Mouse (Mus musculus) kidney, postnatal 0 days (tissue): ENCODE results near the gene Slfn2. TPM values are rescaled to one million over a fixed set of nuclear protein-coding genes. Genes with fewer than 3 reads are reported as not detected.
A peak's percentile ranks its signal among the peaks of the same experiment; 100 is the strongest.

Experiments
- ATAC-seq: fragments of 200-750 bp; cut with Nextera tagmentation; replicated peaks from 2 replicates; pipeline ENCODE4 v1.8.0; 2017; ENCODE audit warnings: low read depth, moderate number of reproducible peaks, moderate TSS enrichment, moderate library complexity; ENCODE audit not compliant: low FRiP score
- DNase-seq: peaks from one replicate; pipeline ENCODE4 v3.0.0-alpha.2; 2016; ENCODE audit warnings: low spot score
- H3K27ac ChIP-seq: fragments of 300-500 bp; sonication (generic); 2 replicates; pipeline ENCODE4 v1.5.1; 2014; ENCODE audit warnings: mild to moderate bottlenecking
- H3K27me3 ChIP-seq: fragments of 300-500 bp; sonication (generic); 2 replicates; pipeline ENCODE4 v1.6.1; 2014; ENCODE audit warnings: low read length, mixed read lengths; ENCODE audit not compliant: insufficient read depth
- H3K36me3 ChIP-seq: fragments of 300-500 bp; sonication (generic); 2 replicates; pipeline ENCODE4 v1.6.1; 2014; ENCODE audit warnings: low read length, mixed read lengths; ENCODE audit not compliant: insufficient read depth
- H3K4me1 ChIP-seq: fragments of 300-500 bp; sonication (generic); replicated peaks from 2 replicates; pipeline ENCODE4 v1.6.1; 2014; ENCODE audit warnings: antibody characterized with exemption, low read length, mixed read lengths; ENCODE audit not compliant: insufficient read depth
- H3K4me2 ChIP-seq: fragments of 300-500 bp; sonication (generic); 2 replicates; pipeline ENCODE4 v1.6.1; 2014; ENCODE audit warnings: mild to moderate bottlenecking, low read length, moderate library complexity, mixed read lengths
- H3K4me3 ChIP-seq: fragments of 300-500 bp; sonication (generic); replicated peaks from 2 replicates; pipeline ENCODE4 v1.5.1; 2014; ENCODE audit warnings: low read depth, low read length
- H3K9ac ChIP-seq: fragments of 300-500 bp; sonication (generic); 2 replicates; pipeline ENCODE4 v1.6.1; 2014; ENCODE audit warnings: low read depth, low read length
- H3K9me3 ChIP-seq: fragments of 300-500 bp; sonication (generic); replicated peaks from 2 replicates; pipeline ENCODE4 v1.6.1; 2016; ENCODE audit warnings: low read length, inconsistent platforms, mixed read lengths
- CTCF ChIP-seq: IDR thresholded peaks from 2 replicates; pipeline ENCODE4 v1.5.1; 2016; ENCODE audit warnings: antibody characterized with exemption, low read depth, mild to moderate bottlenecking, moderate library complexity
- WGBS: fragments of 180-500 bp; shearing (Covaris S2); extraction: QIAGEN DNeasy Blood & Tissue Kit; methylation state at CpG from one replicate; pipeline ENCODE4 v1.1.7; 2014; 5-methylcytosine and 5-hydroxymethylcytosine counted together
- polyA plus RNA-seq: library from polyadenylated mRNA; unstranded; fragments of >200 nt; fragmentation: Nextera tagmentation; extraction: Ambion mirVana; gene quantifications from 2 replicates; pipeline ENCODE4 v1.2.1, GENCODE M21; 2015

The Slfn2 gene
- polyA plus RNA-seq, 1 experiment from 2014 or later, result 16.3 TPM

DNA sequence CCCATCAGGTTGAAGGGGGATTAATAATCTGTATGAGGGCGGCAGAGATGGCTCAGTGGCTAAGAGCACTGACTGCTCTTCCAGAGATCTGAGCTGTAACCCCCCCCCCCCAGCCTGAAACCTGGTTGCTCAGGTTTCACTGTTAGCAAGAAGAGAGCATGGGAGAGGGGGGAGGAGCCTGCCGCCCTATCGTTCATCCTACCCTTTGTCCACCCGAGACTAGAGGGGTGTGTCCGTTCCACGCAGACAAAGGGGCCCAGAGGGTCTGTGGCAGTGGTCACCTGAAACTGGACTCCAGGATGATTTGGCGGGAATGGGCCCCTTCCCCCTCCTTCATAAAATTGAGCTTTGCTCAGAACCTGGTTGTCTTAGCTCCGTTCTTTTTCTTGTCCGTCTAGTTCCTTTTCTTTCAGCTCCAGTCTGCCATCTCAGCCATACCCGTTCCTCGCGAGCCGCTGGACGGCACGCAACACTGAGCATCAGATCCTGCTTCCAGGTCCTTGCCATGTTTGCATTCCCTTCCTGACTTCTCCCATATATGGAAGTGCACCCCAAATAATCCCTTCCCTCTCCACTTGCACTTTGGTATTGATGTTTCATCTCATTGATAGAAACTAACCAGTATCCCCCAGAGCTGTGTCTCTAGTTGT, 5.5 kb downstream of the Slfn2 start:
- Histone ChIP-seq H3K27ac (no peak overlapping the region), H3K36me3 (no peaks in the 10 kb centered on the region), H3K4me2 (no peak overlapping the region), H3K9me3 (no peaks in the 10 kb centered on the region), H3K27me3 (no peaks in the 10 kb centered on the region), H3K9ac (no peak overlapping the region), H3K4me3 (no peak overlapping the region), H3K4me1 (no peaks in the 10 kb centered on the region)
- DNase-seq (no peak), ATAC-seq (no peak)
- TF ChIP-seq CTCF, result no peak
- 76% methylated on average over 15 of the region's 15 CpGs for WGBS

GRCm38 (mm10) chr11:83077714-83078422, 13.0 kb downstream of the Slfn2 start:
- H3K4me1 ChIP-seq, result no peaks in the 10 kb centered on the region
- no peak overlapping the region for H3K4me2 ChIP-seq
- H3K27me3 ChIP-seq, result no peaks in the 10 kb centered on the region
- WGBS, result 23% methylated on average over 3 of the region's 3 CpGs
- peak; percentile 87 for DNase-seq
- H3K9ac ChIP-seq, result no peak overlapping the region
- no peak for TF ChIP-seq CTCF
- no peak overlapping the region for H3K4me3 ChIP-seq
- no peaks in the 10 kb centered on the region for H3K9me3 ChIP-seq
- H3K36me3 ChIP-seq, result no peaks in the 10 kb centered on the region
- H3K27ac ChIP-seq, result peak overlapping the region; percentile 77
- peak; percentile 54; the same call in 1 of the 2 replicates for ATAC-seq

- H3K4me3 ChIP-seq, result no peak overlapping the region
- peak overlapping the region; percentile 77 for H3K27ac ChIP-seq
- no peak overlapping the region for H3K4me2 ChIP-seq
- H3K36me3 ChIP-seq, result no peaks in the 10 kb centered on the region
- no peaks in the 10 kb centered on the region for H3K9me3 ChIP-seq
- no peak for DNase-seq
- no peak for ATAC-seq
- no peak overlapping the region for H3K9ac ChIP-seq
- H3K4me1 ChIP-seq, result no peaks in the 10 kb centered on the region
- no peaks in the 10 kb centered on the region for H3K27me3 ChIP-seq
- TF ChIP-seq CTCF, result no peak
- WGBS, result 79% methylated on average over 5 of the region's 5 CpGs
These were observed 13.7 kb downstream of the Slfn2 start for GRCm38 (mm10) chr11:83078423-83079140.

GRCm38 (mm10) chr11:83079487-83080199, 14.7 kb downstream of the Slfn2 start:
- H3K9ac ChIP-seq, result no peak overlapping the region
- whole genome bisulfite sequencing, result 51% methylated on average over 9 of the region's 9 CpGs
- ATAC-seq, result peak; percentile 46; the same call in 1 of the 2 replicates
- H3K27me3 ChIP-seq, result no peaks in the 10 kb centered on the region
- H3K4me2 ChIP-seq, result no peak overlapping the region
- 0 out of 2 replicates have a peak overlapping the region, but pooled peaks have one; percentile 36 for H3K27ac ChIP-seq
- no peaks in the 10 kb centered on the region for H3K9me3 ChIP-seq
- DNase-seq, result no peak
- no peak for TF ChIP-seq CTCF
- H3K4me1 ChIP-seq, result no peaks in the 10 kb centered on the region
- H3K4me3 ChIP-seq, result no peak overlapping the region
- H3K36me3 ChIP-seq, result no peaks in the 10 kb centered on the region

- 46% methylated on average over 7 of the region's 7 CpGs for WGBS
- H3K9ac ChIP-seq, result no peak overlapping the region
- no peaks in the 10 kb centered on the region for H3K4me1 ChIP-seq
- H3K27me3 ChIP-seq, result no peaks in the 10 kb centered on the region
- ATAC-seq (no peak), DNase-seq (no peak)
- TF ChIP-seq CTCF, result no peak
- no peak overlapping the region for H3K27ac ChIP-seq
- no peaks in the 10 kb centered on the region for H3K9me3 ChIP-seq
- no peak overlapping the region for H3K4me3 ChIP-seq
- H3K4me2 ChIP-seq, result no peak overlapping the region
- no peaks in the 10 kb centered on the region for H3K36me3 ChIP-seq
These were observed 18.0 kb downstream of the Slfn2 start for GRCm38 (mm10) chr11:83082741-83083473.
